Mouse (Mus musculus) MEL-GATA-1-ER (cell line): ENCODE results near the gene Slc1a1.

ENCODE experiments used
- DNase-seq: peaks from one replicate; pipeline ENCODE4 v3.0.0-alpha.2; 2012; ENCODE audit warnings: low read depth; ENCODE audit errors: extremely low read depth

Slc1a1 gene

DNA sequence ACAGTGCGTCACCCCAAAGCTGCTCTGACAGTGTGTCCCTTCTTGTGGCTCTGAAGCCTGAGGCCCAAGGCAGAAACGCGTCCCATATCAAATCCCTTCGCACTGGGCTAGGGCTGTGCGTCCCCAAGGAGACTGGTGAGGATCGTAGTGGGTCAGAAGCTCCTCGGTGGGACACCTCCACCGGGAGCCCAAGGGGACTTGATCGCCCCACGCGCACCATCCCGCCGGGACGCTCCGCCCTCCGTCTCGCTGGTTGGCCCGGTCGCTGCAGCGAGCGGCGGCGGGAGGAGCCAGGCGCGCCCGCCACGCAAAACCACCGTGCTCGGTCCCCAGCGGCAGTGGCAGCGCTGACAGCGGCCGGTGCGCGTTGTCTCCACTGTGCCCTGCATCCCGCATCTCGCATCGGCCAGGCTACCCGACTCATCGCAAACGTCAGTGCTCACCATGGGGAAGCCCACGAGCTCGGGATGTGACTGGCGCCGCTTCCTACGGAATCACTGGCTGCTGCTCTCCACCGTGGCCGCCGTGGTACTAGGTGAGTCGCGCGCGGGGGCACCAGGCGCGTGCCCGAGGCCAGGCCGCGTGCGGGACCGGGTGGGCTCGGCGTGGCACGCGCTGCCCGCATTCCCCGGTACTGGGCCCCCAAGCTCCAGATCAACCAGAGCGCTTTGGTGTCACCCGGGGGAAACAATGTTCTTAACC is at the start of gene Slc1a1:
Slc1a1 (plus strand) TSS at position 252 of the 702 bp plus-strand sequence.
- no peak for DNase-seq

GRCm38 (mm10) chr19:28790196-28790595 is 44.7 kb upstream of the Slc1a1 start:
- DNase-seq, result no peak

DNA sequence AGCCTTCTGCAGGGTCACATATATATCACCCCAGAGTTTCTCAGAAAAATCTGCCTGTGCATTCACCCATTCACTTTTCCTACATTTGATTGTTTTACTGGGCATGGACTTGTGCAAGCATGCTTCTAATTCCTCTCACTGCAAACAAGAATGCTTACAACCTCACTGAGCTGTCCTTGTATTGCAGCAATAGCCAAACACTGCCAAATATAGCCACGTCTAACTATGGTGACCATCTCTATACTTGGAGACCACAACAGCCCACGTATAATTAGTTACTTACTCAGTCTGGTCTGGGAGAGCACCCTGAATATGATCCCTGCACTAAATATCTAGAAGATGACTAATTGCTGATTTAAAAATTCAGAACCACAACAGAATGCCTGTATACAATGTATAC is 41.5 kb upstream of the Slc1a1 start:
- no peak for DNase-seq

- DNase-seq, result no peak
Observed at GRCm38 (mm10) chr19:28796146-28796848, 38.6 kb upstream of the Slc1a1 start.

- DNase-seq, result no peak
Observed at GRCm38 (mm10) chr19:28796966-28797365, 37.9 kb upstream of the Slc1a1 start.

DNA sequence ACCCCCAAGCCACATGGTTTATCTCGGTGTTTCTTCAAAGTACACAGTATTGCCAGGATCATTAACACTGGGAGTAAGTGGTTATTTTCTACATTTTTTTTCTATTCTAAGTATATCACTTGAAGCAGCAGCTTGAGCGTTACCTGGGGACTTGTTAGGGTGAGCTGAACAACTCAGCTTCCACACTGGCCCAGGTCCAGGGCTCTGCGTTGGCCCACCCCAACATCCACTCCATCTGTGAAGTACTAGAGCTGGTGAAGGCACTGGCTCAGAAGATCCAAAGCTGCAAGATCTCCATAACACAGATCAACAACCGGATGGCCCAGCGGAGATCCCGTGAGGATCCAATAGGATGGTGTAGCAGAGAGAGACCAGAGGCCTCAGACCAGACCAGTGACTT is 37.2 kb upstream of the Slc1a1 start:
- DNase-seq, result no peak

GRCm38 (mm10) chr19:28800448-28800847 is 34.4 kb upstream of the Slc1a1 start:
- no peak for DNase-seq

- DNase-seq, result no peak
Observed at GRCm38 (mm10) chr19:28806276-28806675, 28.6 kb upstream of the Slc1a1 start.

- no peak for DNase-seq
Observed at GRCm38 (mm10) chr19:28806821-28807496, 27.9 kb upstream of the Slc1a1 start.

DNA sequence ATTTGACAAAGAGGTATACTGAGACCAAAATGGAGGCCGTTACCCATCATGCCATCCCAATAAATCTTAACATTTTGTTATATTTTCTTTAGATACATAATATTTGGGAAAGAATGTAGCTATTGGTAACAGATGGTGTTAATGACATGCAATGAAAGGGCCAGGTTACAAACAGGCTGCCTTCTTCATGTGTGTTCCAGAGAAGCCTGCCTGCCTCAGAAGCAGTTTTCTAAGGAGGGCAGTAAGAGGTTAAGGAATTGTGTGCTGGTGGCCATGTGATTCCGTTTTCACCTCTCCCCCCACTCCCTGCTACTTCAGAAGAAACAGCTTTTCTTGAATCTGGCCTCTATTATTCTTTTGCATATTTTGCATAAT is 27.4 kb upstream of the Slc1a1 start:
- DNase-seq, result no peak

GRCm38 (mm10) chr19:28818286-28818685 is 16.6 kb upstream of the Slc1a1 start:
- no peak for DNase-seq

GRCm38 (mm10) chr19:28827697-28828328 is 7.0 kb upstream of the Slc1a1 start:
- no peak for DNase-seq

DNA sequence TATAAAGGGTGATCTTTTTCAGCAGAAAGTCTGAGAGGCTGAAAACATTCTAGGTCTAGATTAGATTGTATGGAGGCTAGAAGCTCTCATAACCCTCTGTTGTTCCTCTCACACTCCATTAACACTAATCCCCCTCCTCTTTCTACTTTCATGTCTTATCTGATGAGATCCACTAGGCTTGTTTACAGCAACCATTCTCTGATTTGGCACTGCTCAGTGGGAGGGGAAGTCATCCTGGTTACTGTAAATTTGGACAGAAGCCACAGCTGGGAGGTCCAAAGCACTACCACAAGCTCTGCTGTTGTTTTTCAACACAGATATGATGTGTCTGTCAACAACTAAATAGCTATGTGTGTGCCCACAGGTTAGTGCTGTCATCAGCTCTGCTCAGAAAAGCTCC is 3.5 kb upstream of the Slc1a1 start:
- no peak for DNase-seq

DNA sequence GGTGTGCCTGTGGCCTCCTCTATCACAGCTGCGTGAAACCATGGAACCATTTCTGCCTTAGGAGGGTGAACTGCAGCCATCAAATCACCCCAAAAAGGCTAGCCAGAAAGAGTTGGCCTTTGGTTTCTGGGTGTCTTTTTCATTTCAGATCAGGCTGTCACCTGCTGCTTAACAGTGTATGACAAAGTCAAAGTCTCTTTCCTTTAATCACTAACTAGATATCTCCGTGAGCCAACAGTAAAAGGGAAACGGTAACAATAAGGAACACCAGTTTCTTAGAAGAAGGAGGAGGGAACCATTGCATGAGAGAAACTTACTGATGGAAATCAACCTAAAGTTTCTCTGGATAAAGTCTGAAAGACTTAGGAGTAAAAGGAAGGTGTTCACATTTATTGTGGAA is 2.2 kb upstream of the Slc1a1 start:
- DNase-seq, result no peak

DNA sequence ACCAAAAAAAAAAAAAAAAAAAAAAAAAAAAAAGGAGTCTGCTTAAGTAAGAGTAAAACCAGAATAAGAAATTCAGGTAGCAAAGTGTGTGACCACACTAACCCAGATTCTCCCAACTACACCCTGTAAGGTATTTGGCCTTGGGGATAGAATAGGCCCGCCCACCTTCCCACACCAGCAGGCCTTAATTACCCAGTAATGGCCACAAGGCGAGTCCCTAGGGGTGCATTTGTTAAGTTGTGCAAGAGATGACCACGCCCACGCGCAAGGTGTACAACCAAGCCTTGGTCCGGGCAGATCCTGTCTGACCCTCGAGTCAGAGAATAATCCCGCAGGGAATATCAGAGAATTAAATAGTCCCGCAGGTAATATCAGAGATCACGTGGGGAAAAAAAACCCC is 461 bp upstream of the Slc1a1 start:
- no peak for DNase-seq

DNA sequence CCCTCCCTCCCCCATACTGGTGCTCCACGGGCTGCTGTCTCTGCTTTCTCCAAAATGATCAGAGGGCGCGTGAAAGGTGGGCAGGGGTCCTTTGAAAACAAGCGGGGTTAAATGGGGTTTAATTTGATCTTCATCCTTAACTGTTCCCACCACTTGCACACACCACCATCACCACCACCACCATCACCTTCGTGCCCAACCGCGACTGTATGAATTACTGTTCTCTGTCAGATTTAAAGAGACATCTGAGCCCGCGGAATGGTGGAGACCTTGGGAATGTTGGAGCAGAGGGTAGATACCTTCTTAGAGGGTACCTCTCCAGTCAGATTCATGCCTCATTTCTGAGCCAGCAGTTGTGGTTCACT is 633 bp downstream of the Slc1a1 start:
- DNase-seq, result no peak

GRCm38 (mm10) chr19:28836116-28836515 is 1.3 kb downstream of the Slc1a1 start:
- no peak for DNase-seq

DNA sequence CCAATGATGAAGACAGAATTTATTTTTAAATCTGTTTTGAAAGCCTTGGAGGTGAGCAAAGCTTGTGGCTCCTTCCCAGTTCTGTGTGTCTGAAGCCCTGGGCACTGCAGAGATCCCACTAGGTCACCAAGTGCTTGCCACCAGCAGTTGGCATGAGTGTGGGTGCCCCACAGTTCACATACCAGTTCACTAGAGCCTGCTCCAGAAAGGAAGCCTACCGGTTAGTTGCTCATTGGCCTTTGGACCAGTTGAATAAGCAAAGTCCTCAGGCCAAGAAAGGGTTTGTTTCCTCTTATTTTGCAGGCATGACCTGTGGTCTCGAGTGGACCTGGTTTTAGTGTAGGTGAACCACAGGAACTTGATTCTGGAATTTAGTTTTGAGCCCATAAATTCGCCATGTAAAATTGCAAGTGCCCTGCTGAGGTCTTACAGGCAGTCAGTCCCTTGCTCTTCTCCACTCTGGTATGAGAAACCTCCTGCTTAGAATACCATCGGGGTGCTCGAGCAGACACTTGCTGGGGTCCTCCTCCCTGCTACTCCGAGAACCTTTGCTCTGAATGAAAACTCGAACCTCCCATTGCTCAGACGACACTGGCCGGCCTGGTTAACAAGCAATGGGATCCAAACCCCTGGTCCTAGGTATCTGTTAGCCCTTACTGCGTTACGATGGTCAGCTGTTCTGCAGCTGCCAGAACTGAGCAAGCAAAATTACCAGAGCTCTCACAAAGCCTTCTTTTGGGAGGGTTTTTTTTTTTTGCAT is 2.0 kb downstream of the Slc1a1 start:
- DNase-seq, result no peak

DNA sequence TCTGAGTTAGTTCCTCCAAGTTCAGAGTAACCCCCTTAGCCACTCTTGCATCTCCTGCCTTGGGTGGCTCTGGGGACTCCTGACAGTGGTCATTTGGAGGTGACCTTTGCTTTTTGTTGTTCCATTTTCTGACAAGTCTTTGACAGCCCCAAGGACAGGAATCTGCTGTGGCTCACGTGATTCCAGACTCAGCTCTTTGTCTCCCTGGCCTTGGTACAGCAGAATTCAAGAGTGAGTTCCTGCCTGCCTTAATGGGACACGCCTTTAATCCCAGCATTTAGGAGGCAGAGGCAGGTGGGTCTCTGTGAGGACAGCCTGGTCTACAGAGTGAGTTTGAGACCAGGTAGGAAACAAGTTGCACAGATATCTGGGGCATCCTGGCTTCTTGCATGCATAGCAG is 3.9 kb downstream of the Slc1a1 start:
- no peak for DNase-seq

GRCm38 (mm10) chr19:28844946-28845710 is 10.3 kb downstream of the Slc1a1 start:
- no peak for DNase-seq

GRCm38 (mm10) chr19:28850510-28850909 is 15.7 kb downstream of the Slc1a1 start:
- DNase-seq, result no peak
